Mouse (Mus musculus): ENCODE measurements at regions not wholly inside any gene's neighbourhood (a gene's known extent, or its start where the extent isn't known, plus 50 kb on each side); places are given as distances from the start of the nearest gene placed in this dataset.

DNA sequence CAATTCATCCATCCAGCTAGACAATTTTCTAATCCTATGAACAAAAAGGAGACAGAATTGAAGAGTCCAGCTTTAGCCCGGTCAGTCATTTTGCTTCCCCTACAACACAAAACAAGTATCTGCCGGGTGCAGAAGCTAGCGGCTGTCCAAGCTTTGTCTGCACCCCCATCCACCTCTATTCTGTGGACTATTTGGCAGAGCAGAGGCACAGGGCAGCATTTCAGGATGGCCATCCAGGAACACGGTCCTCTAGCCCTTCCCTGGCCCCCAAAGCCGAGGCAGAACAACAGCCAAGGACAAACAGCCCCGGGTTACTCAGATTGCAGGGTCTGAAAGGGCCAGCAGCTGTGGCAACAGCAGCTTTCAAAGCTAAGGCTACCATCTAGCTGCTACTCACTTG, 358.6 kb downstream of the Sec23a start:
- no peak overlapping the region for H3K9ac ChIP-seq (replicated peaks; ENCODE audit: low read length)
- peak; percentile 7; the same call in 1 of the 2 replicates for ATAC-seq (ENCODE audit: low FRiP score, low TSS enrichment)
- H3K4me1 ChIP-seq (ENCODE audit: control insufficient read depth, insufficient read depth, low read length): 0 out of 2 replicates have a peak, but pooled peaks cover 7% of the 10 kb centered on the region
- H3K4me3 ChIP-seq (replicated peaks; ENCODE audit: low read depth, low read length): no peak overlapping the region
- WGBS: 66% methylated on average over 6 of the region's 6 CpGs
- H3K27me3 ChIP-seq (ENCODE audit: control insufficient read depth, insufficient read depth, low read length): no peaks in the 10 kb centered on the region
- H3K4me2 ChIP-seq (ENCODE audit: low read length): no peak overlapping the region
- DNase-seq: no peak
- no peaks in the 10 kb centered on the region for H3K9me3 ChIP-seq (ENCODE audit: control insufficient read depth, low read length)
- H3K36me3 ChIP-seq (ENCODE audit: control insufficient read depth, insufficient read depth, low read length): no peaks in the 10 kb centered on the region
- H3K27ac ChIP-seq (replicated peaks; ENCODE audit: low read depth, low read length): 0 out of 2 replicates have a peak overlapping the region, but pooled peaks have one; percentile 37

DNA sequence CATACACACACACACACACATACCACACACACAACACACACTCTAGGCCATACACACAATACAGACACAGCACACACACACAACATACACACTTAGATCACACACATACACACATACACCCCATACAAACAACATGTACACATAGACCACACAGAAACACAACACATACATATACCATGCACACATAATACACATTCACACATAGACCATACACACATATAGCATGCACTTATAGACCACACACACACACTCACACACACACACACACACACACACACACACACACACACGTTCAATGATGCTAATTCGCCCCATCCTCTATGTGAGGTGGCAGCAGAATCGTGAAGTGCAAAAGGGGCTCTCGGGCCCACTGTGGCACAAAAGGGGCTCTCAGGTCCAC, 359.1 kb downstream of the Sec23a start:
- Histone ChIP-seq H3K27ac (replicated peaks; ENCODE audit: low read depth, low read length) (no peak overlapping the region), H3K9me3 (ENCODE audit: control insufficient read depth, low read length) (no peaks in the 10 kb centered on the region), H3K4me3 (replicated peaks; ENCODE audit: low read depth, low read length) (no peak overlapping the region), H3K36me3 (ENCODE audit: control insufficient read depth, insufficient read depth, low read length) (no peaks in the 10 kb centered on the region), H3K9ac (replicated peaks; ENCODE audit: low read length) (no peak overlapping the region), H3K4me2 (ENCODE audit: low read length) (no peak overlapping the region), H3K27me3 (ENCODE audit: control insufficient read depth, insufficient read depth, low read length) (no peaks in the 10 kb centered on the region), H3K4me1 (ENCODE audit: control insufficient read depth, insufficient read depth, low read length) (0 out of 2 replicates have a peak, but pooled peaks cover 7% of the 10 kb centered on the region)
- ATAC-seq (ENCODE audit: low FRiP score, low TSS enrichment) (no peak), DNase-seq (no peak)
- 85% methylated on average over 4 of the region's 4 CpGs for WGBS

DNA sequence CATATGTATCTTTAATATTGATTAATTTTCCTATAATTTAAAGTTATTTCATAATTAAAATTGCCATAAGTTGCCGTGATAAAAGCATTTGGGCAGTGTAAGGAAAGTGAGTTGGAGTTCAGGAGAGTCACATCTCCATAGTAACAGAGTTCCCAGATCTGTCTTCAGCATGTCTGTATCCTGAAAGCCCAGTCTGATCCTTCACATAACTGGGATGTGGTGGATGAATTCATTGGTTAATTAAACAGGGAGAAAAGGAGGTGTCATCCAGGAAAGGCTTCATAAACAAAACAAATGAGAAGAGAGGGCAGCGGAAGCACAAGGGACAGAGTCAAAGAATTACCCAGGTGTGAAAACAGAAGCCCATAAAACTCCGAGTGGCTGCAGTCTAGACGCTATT, 363.5 kb downstream of the Sec23a start:
- H3K36me3 ChIP-seq (ENCODE audit: control insufficient read depth, insufficient read depth, low read length): no peaks in the 10 kb centered on the region

DNA sequence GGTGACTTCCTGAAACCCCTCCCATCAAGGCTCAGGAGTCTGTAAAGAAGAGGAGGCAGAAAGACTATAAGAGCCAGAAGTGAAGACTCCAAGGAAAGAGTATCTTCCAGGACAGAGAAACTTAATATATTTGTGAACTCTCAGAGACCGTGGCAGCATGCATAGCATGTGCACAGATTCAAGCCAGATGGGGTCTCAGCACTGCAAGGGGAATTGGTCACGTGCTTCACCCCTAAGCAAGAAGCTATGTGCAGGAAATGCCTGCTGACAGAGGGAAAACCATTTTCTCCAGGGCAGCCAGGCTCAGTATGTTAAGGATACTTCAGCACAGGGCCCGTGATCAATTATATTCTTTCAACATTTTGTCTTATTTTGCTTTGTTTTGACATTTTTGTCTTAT, 368.0 kb downstream of the Sec23a start:
- DNase-seq: no peak
- no peak overlapping the region for H3K27ac ChIP-seq (replicated peaks; ENCODE audit: low read depth, low read length)
- H3K4me3 ChIP-seq (replicated peaks; ENCODE audit: low read depth, low read length): no peak overlapping the region
- H3K9ac ChIP-seq (replicated peaks; ENCODE audit: low read length): no peak overlapping the region
- no peaks in the 10 kb centered on the region for H3K36me3 ChIP-seq (ENCODE audit: control insufficient read depth, insufficient read depth, low read length)
- no peaks in the 10 kb centered on the region for H3K9me3 ChIP-seq (ENCODE audit: control insufficient read depth, low read length)
- no peaks in the 10 kb centered on the region for H3K27me3 ChIP-seq (ENCODE audit: control insufficient read depth, insufficient read depth, low read length)
- no peak overlapping the region for H3K4me2 ChIP-seq (ENCODE audit: low read length)
- H3K4me1 ChIP-seq (ENCODE audit: control insufficient read depth, insufficient read depth, low read length): no peaks in the 10 kb centered on the region
- no peak for ATAC-seq (ENCODE audit: low FRiP score, low TSS enrichment)
- WGBS: 84% methylated on average over 3 of the region's 3 CpGs

More for the DNA sequence above, 363.5 kb downstream of the Sec23a start:
- Histone ChIP-seq H3K4me3 (replicated peaks; ENCODE audit: low read depth, low read length) (no peak overlapping the region), H3K9me3 (ENCODE audit: control insufficient read depth, low read length) (no peaks in the 10 kb centered on the region), H3K4me2 (ENCODE audit: low read length) (no peak overlapping the region), H3K27ac (replicated peaks; ENCODE audit: low read depth, low read length) (no peak overlapping the region), H3K4me1 (ENCODE audit: control insufficient read depth, insufficient read depth, low read length) (0 out of 2 replicates have a peak, but pooled peaks cover 5% of the 10 kb centered on the region), H3K27me3 (ENCODE audit: control insufficient read depth, insufficient read depth, low read length) (no peaks in the 10 kb centered on the region), H3K9ac (replicated peaks; ENCODE audit: low read length) (no peak overlapping the region)
- WGBS: 50% methylated on average over 4 of the region's 4 CpGs
- DNase-seq (no peak), ATAC-seq (ENCODE audit: low FRiP score, low TSS enrichment) (no peak)

DNA sequence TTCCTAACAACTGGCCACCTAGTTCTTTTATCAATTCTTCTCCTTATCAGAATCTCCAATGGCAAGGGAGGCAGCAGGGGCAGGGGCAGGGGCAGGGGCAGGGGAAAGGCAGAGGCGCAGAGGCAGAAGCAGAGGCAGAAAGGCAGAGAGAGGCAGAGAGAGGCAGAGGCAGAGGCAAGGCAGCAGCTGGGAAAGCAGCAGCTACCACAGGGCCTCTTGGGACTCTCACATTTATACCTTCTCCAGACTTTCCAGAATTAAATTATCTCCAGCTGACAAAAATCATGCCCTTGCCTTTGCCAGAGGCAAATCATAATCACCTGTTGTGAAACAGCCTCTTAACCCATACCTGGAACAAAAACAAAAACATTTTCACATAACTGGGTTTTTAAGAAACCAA, 370.4 kb upstream of the Clec14a start:
- H3K36me3 ChIP-seq (ENCODE audit: control insufficient read depth, insufficient read depth, low read length): no peaks in the 10 kb centered on the region
- H3K4me2 ChIP-seq (ENCODE audit: low read length): no peak overlapping the region
- WGBS: 76% methylated on average over 1 of the region's 1 CpGs
- H3K4me3 ChIP-seq (replicated peaks; ENCODE audit: low read depth, low read length): no peak overlapping the region
- no peak for DNase-seq
- no peaks in the 10 kb centered on the region for H3K9me3 ChIP-seq (ENCODE audit: control insufficient read depth, low read length)
- no peak for ATAC-seq (ENCODE audit: low FRiP score, low TSS enrichment)
- no peak overlapping the region for H3K27ac ChIP-seq (replicated peaks; ENCODE audit: low read depth, low read length)
- H3K4me1 ChIP-seq (ENCODE audit: control insufficient read depth, insufficient read depth, low read length): no peaks in the 10 kb centered on the region
- no peaks in the 10 kb centered on the region for H3K27me3 ChIP-seq (ENCODE audit: control insufficient read depth, insufficient read depth, low read length)
- no peak overlapping the region for H3K9ac ChIP-seq (replicated peaks; ENCODE audit: low read length)

DNA sequence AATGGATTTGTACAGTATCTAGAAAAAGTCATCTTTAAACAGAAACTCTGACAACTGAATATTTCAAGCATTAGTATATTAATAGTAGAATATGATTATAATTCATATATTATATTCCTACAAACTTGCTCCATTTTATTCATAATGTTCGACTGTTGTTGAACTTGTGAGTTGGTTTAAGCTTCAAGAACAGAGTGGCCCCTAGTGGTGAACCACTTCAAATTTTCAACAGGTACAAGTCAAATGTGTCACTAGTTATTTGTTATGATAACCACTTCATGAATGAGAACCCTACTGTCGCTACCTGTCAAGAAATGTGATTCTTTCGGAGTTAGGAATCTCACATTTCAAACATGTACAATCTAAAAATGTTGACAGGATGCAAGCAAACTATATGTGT, 369.2 kb upstream of the Clec14a start:
- Histone ChIP-seq H3K27ac (replicated peaks; ENCODE audit: low read depth, low read length) (no peak overlapping the region), H3K9me3 (ENCODE audit: control insufficient read depth, low read length) (no peaks in the 10 kb centered on the region), H3K4me3 (replicated peaks; ENCODE audit: low read depth, low read length) (no peak overlapping the region), H3K27me3 (ENCODE audit: control insufficient read depth, insufficient read depth, low read length) (no peaks in the 10 kb centered on the region), H3K4me2 (ENCODE audit: low read length) (no peak overlapping the region), H3K36me3 (ENCODE audit: control insufficient read depth, insufficient read depth, low read length) (no peaks in the 10 kb centered on the region), H3K4me1 (ENCODE audit: control insufficient read depth, insufficient read depth, low read length) (no peaks in the 10 kb centered on the region), H3K9ac (replicated peaks; ENCODE audit: low read length) (no peak overlapping the region)
- ATAC-seq (ENCODE audit: low FRiP score, low TSS enrichment): no peak
- 74% methylated on average over 3 of the region's 3 CpGs for WGBS
- DNase-seq: peak; percentile 54

DNA sequence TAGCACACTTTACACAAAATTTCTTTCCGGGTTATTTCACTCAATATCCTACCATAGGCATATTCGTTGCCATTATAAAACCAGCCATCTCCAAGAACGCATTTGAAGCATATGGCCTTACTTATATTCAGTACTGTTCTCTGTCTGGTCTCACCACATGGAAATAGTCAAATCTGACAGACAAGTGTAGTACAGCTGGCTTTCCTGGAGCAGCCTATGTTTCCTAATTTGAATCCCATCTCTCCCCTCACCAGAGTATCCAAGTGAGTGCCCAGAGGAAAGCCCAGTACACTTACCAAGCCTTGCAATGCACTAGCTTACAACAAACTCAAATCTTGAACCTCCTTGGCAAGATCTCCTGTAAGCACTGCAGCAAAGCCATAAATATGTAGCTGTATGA, 363.4 kb upstream of the Clec14a start:
- H3K36me3 ChIP-seq (ENCODE audit: control insufficient read depth, insufficient read depth, low read length): no peaks in the 10 kb centered on the region
- no peak overlapping the region for H3K4me2 ChIP-seq (ENCODE audit: low read length)
- H3K4me1 ChIP-seq (ENCODE audit: control insufficient read depth, insufficient read depth, low read length): no peaks in the 10 kb centered on the region
- H3K27ac ChIP-seq (replicated peaks; ENCODE audit: low read depth, low read length): no peak overlapping the region
- DNase-seq (no peak), ATAC-seq (ENCODE audit: low FRiP score, low TSS enrichment) (no peak)
- no peaks in the 10 kb centered on the region for H3K9me3 ChIP-seq (ENCODE audit: control insufficient read depth, low read length)
- H3K27me3 ChIP-seq (ENCODE audit: control insufficient read depth, insufficient read depth, low read length): no peaks in the 10 kb centered on the region
- WGBS: 95% methylated on average over 3 of the region's 3 CpGs
- H3K9ac ChIP-seq (replicated peaks; ENCODE audit: low read length): no peak overlapping the region
- H3K4me3 ChIP-seq (replicated peaks; ENCODE audit: low read depth, low read length): no peak overlapping the region

DNA sequence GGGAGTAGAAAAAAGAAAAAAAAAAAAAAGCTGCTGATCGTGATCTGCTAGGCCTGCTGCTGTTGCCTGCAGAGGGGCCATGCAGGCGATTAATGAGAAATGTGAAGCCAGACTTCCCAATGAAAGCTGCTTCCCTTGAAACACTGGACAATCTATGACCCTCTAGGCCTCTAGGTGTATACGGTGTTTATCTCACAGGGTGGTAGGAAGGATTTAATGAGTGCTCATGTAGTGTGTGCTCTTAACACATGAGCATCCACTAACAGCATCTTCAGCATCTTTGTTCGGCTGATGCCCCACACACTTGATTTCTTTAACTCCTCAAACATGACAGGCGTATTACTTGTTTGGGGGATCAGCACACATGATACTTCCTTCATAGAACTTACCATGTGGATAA, 359.7 kb upstream of the Clec14a start:
- 77% methylated on average over 5 of the region's 5 CpGs for WGBS
- no peak for DNase-seq

DNA sequence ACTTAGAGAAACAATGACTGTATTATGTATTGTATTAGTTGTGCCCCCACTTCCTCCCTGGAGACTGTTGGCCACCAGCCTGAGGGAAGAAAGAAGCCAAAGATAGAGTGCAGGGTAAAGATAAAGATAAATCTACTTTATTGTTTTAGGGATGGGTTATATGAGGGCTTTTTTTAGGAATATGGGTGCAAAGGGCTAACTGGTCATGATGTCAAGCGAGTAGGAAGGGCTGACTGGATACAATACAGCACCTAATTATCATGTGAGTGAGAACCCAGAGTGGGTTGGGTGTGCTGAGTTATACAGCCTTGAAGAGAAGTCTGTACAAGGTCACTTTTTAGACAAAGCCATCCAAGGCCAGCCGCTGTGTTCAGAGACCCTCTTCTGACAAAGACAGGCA, 356.1 kb upstream of the Clec14a start:
- H3K9ac ChIP-seq (replicated peaks; ENCODE audit: low read length): no peak overlapping the region
- H3K36me3 ChIP-seq (ENCODE audit: control insufficient read depth, insufficient read depth, low read length): no peaks in the 10 kb centered on the region
- H3K4me1 ChIP-seq (ENCODE audit: control insufficient read depth, insufficient read depth, low read length): no peaks in the 10 kb centered on the region
- no peak overlapping the region for H3K27ac ChIP-seq (replicated peaks; ENCODE audit: low read depth, low read length)
- no peaks in the 10 kb centered on the region for H3K27me3 ChIP-seq (ENCODE audit: control insufficient read depth, insufficient read depth, low read length)
- no peaks in the 10 kb centered on the region for H3K9me3 ChIP-seq (ENCODE audit: control insufficient read depth, low read length)
- H3K4me3 ChIP-seq (replicated peaks; ENCODE audit: low read depth, low read length): no peak overlapping the region
- no peak overlapping the region for H3K4me2 ChIP-seq (ENCODE audit: low read length)
- 84% methylated on average over 2 of the region's 2 CpGs for WGBS
- no peak for DNase-seq
- ATAC-seq (ENCODE audit: low FRiP score, low TSS enrichment): no peak

More for the DNA sequence above, 359.7 kb upstream of the Clec14a start:
- no peak overlapping the region for H3K4me2 ChIP-seq (ENCODE audit: low read length)
- H3K4me1 ChIP-seq (ENCODE audit: control insufficient read depth, insufficient read depth, low read length): no peaks in the 10 kb centered on the region
- H3K27me3 ChIP-seq (ENCODE audit: control insufficient read depth, insufficient read depth, low read length): no peaks in the 10 kb centered on the region
- H3K9me3 ChIP-seq (ENCODE audit: control insufficient read depth, low read length): no peaks in the 10 kb centered on the region
- H3K9ac ChIP-seq (replicated peaks; ENCODE audit: low read length): no peak overlapping the region
- no peak overlapping the region for H3K4me3 ChIP-seq (replicated peaks; ENCODE audit: low read depth, low read length)
- H3K36me3 ChIP-seq (ENCODE audit: control insufficient read depth, insufficient read depth, low read length): no peaks in the 10 kb centered on the region
- H3K27ac ChIP-seq (replicated peaks; ENCODE audit: low read depth, low read length): no peak overlapping the region
- no peak for ATAC-seq (ENCODE audit: low FRiP score, low TSS enrichment)

All from midbrain, embryonic 14.5 days (tissue).